Mouse (Mus musculus): ENCODE results near the gene Mnd1.

Gene Mnd1

DNA sequence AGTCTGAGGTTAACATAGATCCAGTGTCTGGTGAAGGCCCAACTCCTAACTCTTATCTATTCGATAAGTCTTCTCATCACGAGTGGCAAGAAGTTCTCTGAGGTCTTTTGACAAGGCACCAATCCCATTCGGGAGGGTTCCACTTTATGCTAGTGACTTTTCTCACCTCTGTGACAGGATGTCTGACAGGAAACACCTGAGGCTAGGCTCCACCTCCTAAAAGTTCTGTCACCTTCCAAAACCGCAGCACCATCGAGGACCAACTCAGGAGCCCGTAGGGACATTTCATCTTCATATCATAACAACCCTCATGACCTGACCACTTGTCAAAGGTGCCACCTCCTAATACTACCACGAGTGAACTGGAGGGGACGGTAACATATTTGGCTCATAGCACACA is 109.4 kb downstream of the Mnd1 start:
- DNase-seq (ENCODE audit: low spot score) = no peak

DNA sequence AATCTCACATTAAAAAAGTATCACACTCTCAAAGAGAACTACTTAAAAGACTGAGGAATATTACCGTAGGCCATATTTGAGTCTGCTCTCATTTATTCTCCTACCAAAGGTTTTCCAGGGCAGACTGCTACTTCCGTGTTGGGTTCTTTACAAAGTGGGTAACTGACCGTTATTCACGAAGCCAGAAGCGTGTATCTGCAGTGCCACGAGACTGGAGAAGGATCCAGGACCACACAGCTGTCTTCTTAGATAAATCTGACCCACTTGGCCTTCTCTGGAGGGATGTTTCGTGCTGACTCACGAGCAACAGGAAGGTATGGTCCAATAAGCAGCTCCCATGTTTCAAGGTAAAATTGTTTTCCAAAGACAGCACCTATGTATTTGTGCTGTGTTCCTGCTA is 113.8 kb downstream of the Mnd1 start:
- DNase-seq (ENCODE audit: low spot score) = no peak

- DNase-seq (ENCODE audit: low spot score) = no peak
Observed at GRCm38 (mm10) chr3:84040476-84041082, 115.0 kb downstream of the Mnd1 start.

- peak; percentile 91 for DNase-seq (ENCODE audit: low spot score)
Observed at GRCm38 (mm10) chr3:84039646-84040475, 115.7 kb downstream of the Mnd1 start, which contains the start of gene Tmem131l. TSS of gene Tmem131l (minus strand) at chr3:84040175.

GRCm38 (mm10) chr3:84038981-84039645 is 116.5 kb downstream of the Mnd1 start:
- peak; percentile 42 for DNase-seq (ENCODE audit: low spot score)

- DNase-seq (ENCODE audit: low spot score) = no peak
Observed at GRCm38 (mm10) chr3:84038126-84038525, 117.5 kb downstream of the Mnd1 start.

Data from yolk sac, embryonic 10.5 days (tissue).